Mouse (Mus musculus): ENCODE results near the gene Csta1. TPM values are rescaled to one million over a fixed set of nuclear protein-coding genes. Genes with fewer than 3 reads are reported as not detected.

The Csta1 gene
- total and polyA plus RNA-seq, 3 experiments = not detected

- Histone ChIP-seq H3K4me1 (ENCODE audit: control insufficient read depth in 1 of 2, insufficient read depth in 2 of 2) (no peaks in the 10 kb centered on the region), H3K9me3 (replicated peaks; ENCODE audit: low read length) (no peaks in the 10 kb centered on the region), H3K9ac (ENCODE audit: insufficient read depth, low read depth) (no peak overlapping the region), H3K79me2 (replicated peaks; ENCODE audit: control insufficient read depth, extremely low read depth, insufficient read depth, poor library complexity, severe bottlenecking) (no peaks in the 10 kb centered on the region), H3K4me2 (ENCODE audit: insufficient read depth, low read depth, poor library complexity, severe bottlenecking) (no peak overlapping the region), H3K4me3 (replicated peaks in 1 of 3; ENCODE audit: low read depth in 2 of 3, low read length in 2 of 3, poor library complexity in 1 of 3) (no peak overlapping the region), H3K27me3 (replicated peaks) (no peaks in the 10 kb centered on the region), H3K36me3 (replicated peaks in 1 of 2; ENCODE audit: control insufficient read depth in 1 of 2, insufficient read depth in 1 of 2, low read length in 1 of 2) (peaks cover 49 to 78% of the 10 kb centered on the region in 2 experiments), H3K27ac (ENCODE audit: insufficient read depth, low read depth) (no peak overlapping the region)
- in situ Hi-C loops (cut with MboI; ENCODE audit: low pct_ligation_motif_present, low pct_unique_long_range_greater_than_20kb, low sequenced_read_pairs) = no loop called here
- dilution Hi-C loops (cut with MboI; ENCODE audit: extremely low pct_ligation_motif_present, extremely low pct_unique_long_range_greater_than_20kb, low sequenced_read_pairs) = no loop called here
- DNase-seq (ENCODE audit: extremely low read depth) = no peak
- TF ChIP-seq USF2 (conservative IDR thresholded peaks at IDR 0.05; ENCODE audit: low read depth, low read length) (no peak), CHD1 (IDR thresholded peaks at IDR 0.05; ENCODE audit: low read depth, low read length) (no peak), ETS1 (conservative IDR thresholded peaks at IDR 0.05; ENCODE audit: low read depth, low read length) (no peak), MXI1 (IDR thresholded peaks at IDR 0.05; ENCODE audit: low read depth, low read length) (no peak), MAX (IDR thresholded peaks at IDR 0.05; ENCODE audit: low read length) (no peak), UBTF (IDR thresholded peaks at IDR 0.05; ENCODE audit: low read depth, low read length) (no peak), CHD2 (IDR thresholded peaks at IDR 0.05; ENCODE audit: low read length) (no peak), RCOR1 (conservative IDR thresholded peaks at IDR 0.05; ENCODE audit: low read depth, low read length) (no peak), BHLHE40 (IDR thresholded peaks at IDR 0.05; ENCODE audit: low read depth, low read length) (no peak)
These were observed 40.1 kb downstream of the Csta1 start for GRCm38 (mm10) chr16:36090785-36091509.

GRCm38 (mm10) chr16:36089850-36090616 lies 41.0 kb downstream of the Csta1 start:
- no peak overlapping the region for H3K4me2 ChIP-seq (ENCODE audit: insufficient read depth, low read depth, poor library complexity, severe bottlenecking)
- in situ Hi-C loops (cut with MboI; ENCODE audit: low pct_ligation_motif_present, low pct_unique_long_range_greater_than_20kb, low sequenced_read_pairs) (no loop called here), dilution Hi-C loops (cut with MboI; ENCODE audit: extremely low pct_ligation_motif_present, extremely low pct_unique_long_range_greater_than_20kb, low sequenced_read_pairs) (no loop called here)
- H3K27ac ChIP-seq (ENCODE audit: insufficient read depth, low read depth) = no peak overlapping the region
- DNase-seq (ENCODE audit: extremely low read depth) = no peak
- no peaks in the 10 kb centered on the region for H3K9me3 ChIP-seq (replicated peaks; ENCODE audit: low read length)
- H3K36me3 ChIP-seq (replicated peaks in 1 of 2; ENCODE audit: control insufficient read depth in 1 of 2, insufficient read depth in 1 of 2, low read length in 1 of 2) = peaks cover 56 to 83% of the 10 kb centered on the region in 2 experiments
- no peaks in the 10 kb centered on the region for H3K27me3 ChIP-seq (replicated peaks)
- H3K4me3 ChIP-seq (replicated peaks in 1 of 3; ENCODE audit: low read depth in 2 of 3, low read length in 2 of 3, poor library complexity in 1 of 3) = no peak overlapping the region
- H3K4me1 ChIP-seq (ENCODE audit: control insufficient read depth in 1 of 2, insufficient read depth in 2 of 2) = no peaks in the 10 kb centered on the region
- H3K9ac ChIP-seq (ENCODE audit: insufficient read depth, low read depth) = no peak overlapping the region
- TF ChIP-seq CTCF (conservative IDR thresholded peaks at IDR 0.05 in 1 of 2, IDR thresholded peaks at IDR 0.05 in 1 of 2; ENCODE audit: low read depth in 2 of 2, low read length in 2 of 2) (no peak; a peak in 1 of 4 replicates), SIN3A (IDR thresholded peaks at IDR 0.05; ENCODE audit: low read length) (no peak), ZC3H11A (IDR thresholded peaks at IDR 0.05; ENCODE audit: low read depth, low read length) (no peak), MYC (IDR thresholded peaks at IDR 0.05; ENCODE audit: low read depth, low read length) (no peak), POLR2A (IDR thresholded peaks at IDR 0.05; ENCODE audit: low read depth, low read length) (no peak), RAD21 (IDR thresholded peaks at IDR 0.05; ENCODE audit: low read depth, low read length) (peak; percentile 9), SMC3 (IDR thresholded peaks at IDR 0.05; ENCODE audit: low read depth, low read length) (peak; percentile 1; the same call in 1 of the 2 replicates), MAZ (IDR thresholded peaks at IDR 0.05; ENCODE audit: low read depth, low read length) (no peak)
- H3K79me2 ChIP-seq (replicated peaks; ENCODE audit: control insufficient read depth, extremely low read depth, insufficient read depth, poor library complexity, severe bottlenecking) = no peaks in the 10 kb centered on the region

Measured in CH12.LX (cell line).